Comparison of ENCODE assay signal across 8 mouse cellular contexts in genomic region chr2:84636231-84636741, GRCm38 (mm10). TPM values are rescaled to one million over a fixed set of nuclear protein-coding genes. Genes with fewer than 3 reads are reported as not detected.
DNase-seq lines count a peak whose midpoint lies in the region; ATAC-seq and TF ChIP-seq lines count a peak whose summit lies in the region.

No protein-coding gene starts in this region.

- H3K9me3 ChIP-seq in forebrain, embryonic 13.5 days (replicated peaks), result no peaks in the 10 kb centered on the region
- H3K9me3 ChIP-seq in intestine, embryonic 15.5 days, result no peaks in the 10 kb centered on the region
- H3K9me3 ChIP-seq in liver, embryonic 14.5 days (ENCODE audit: control insufficient read depth, low read length), result no peaks in the 10 kb centered on the region
- H3K9me3 ChIP-seq in neural tube, embryonic 14.5 days (ENCODE audit: control insufficient read depth, low read length), result no peaks in the 10 kb centered on the region

- peaks cover 58% of the 10 kb centered on the region for H3K4me1 ChIP-seq in forebrain, embryonic 13.5 days
- H3K4me1 ChIP-seq in intestine, embryonic 15.5 days (replicated peaks), result peaks cover 76% of the 10 kb centered on the region
- H3K4me1 ChIP-seq in liver, embryonic 14.5 days (replicated peaks; ENCODE audit: control insufficient read depth in 2 of 2, insufficient read depth in 2 of 2, low read length in 1 of 2), result peaks cover 20 to 43% of the 10 kb centered on the region in 2 experiments
- peaks cover 36% of the 10 kb centered on the region; the same call in 1 of the 2 replicates for H3K4me1 ChIP-seq in neural tube, embryonic 14.5 days (ENCODE audit: control insufficient read depth, insufficient read depth, low read length)

- peak overlapping the region; percentile 17 for H3K4me2 ChIP-seq in forebrain, embryonic 13.5 days
- H3K4me2 ChIP-seq in intestine, embryonic 15.5 days (replicated peaks), result peak overlapping the region; percentile 53
- H3K4me2 ChIP-seq in liver, embryonic 14.5 days (ENCODE audit: low read depth), result peak overlapping the region; percentile 47
- peak overlapping the region; percentile 8; the same call in 1 of the 2 replicates for H3K4me2 ChIP-seq in neural tube, embryonic 14.5 days (ENCODE audit: low read depth, low read length)

- H3K27me3 ChIP-seq in forebrain, embryonic 13.5 days, result no peaks in the 10 kb centered on the region
- no peaks in the 10 kb centered on the region for H3K27me3 ChIP-seq in intestine, embryonic 15.5 days (replicated peaks)
- no peaks in the 10 kb centered on the region for H3K27me3 ChIP-seq in liver, embryonic 14.5 days (ENCODE audit: control insufficient read depth, insufficient read depth, low read length)
- no peaks in the 10 kb centered on the region for H3K27me3 ChIP-seq in neural tube, embryonic 14.5 days (ENCODE audit: control insufficient read depth, insufficient read depth, low read length)

- TF ChIP-seq EP300 in liver, embryonic 14.5 days (IDR thresholded peaks at IDR 0.05; ENCODE audit: low read depth), result no peak

- no peak for TF ChIP-seq CTCF in liver, embryonic 14.5 days (IDR thresholded peaks at IDR 0.05; ENCODE audit: low read depth)

- no peak overlapping the region for H3K9ac ChIP-seq in forebrain, embryonic 13.5 days
- 0 out of 2 replicates have a peak overlapping the region, but pooled peaks have one; percentile 20 for H3K9ac ChIP-seq in intestine, embryonic 15.5 days
- no peak overlapping the region; the same call in 1 of the 2 replicates for H3K9ac ChIP-seq in liver, embryonic 14.5 days (replicated peaks)
- no peak overlapping the region for H3K9ac ChIP-seq in neural tube, embryonic 14.5 days (replicated peaks; ENCODE audit: low read depth, low read length)

- WGBS in forebrain, embryonic 13.5 days, result 39% methylated on average over 8 of the region's 8 CpGs
- 13% methylated on average over 8 of the region's 8 CpGs for WGBS in intestine, embryonic 15.5 days
- WGBS in liver, embryonic 14.5 days (ENCODE audit: insufficient replicate concordance), result 41% methylated on average over 8 of the region's 8 CpGs
- 23% methylated on average over 8 of the region's 8 CpGs for WGBS in neural tube, embryonic 14.5 days

- H3K27ac ChIP-seq in forebrain, embryonic 13.5 days, result peak overlapping the region; percentile 91
- peak overlapping the region; percentile 94 for H3K27ac ChIP-seq in intestine, embryonic 15.5 days
- H3K27ac ChIP-seq in liver, embryonic 14.5 days, result peak overlapping the region; percentile 29; the same call in 1 of the 2 replicates
- H3K27ac ChIP-seq in neural tube, embryonic 14.5 days (ENCODE audit: low read depth, low read length), result peak overlapping the region; percentile 88

- peak; percentile 77 for DNase-seq in embryo, embryonic 10 days (ENCODE audit: low spot score)
- no peak for DNase-seq in liver, embryonic 14.5 days (ENCODE audit: low read depth in 3 of 3, low spot score in 3 of 3)
- no peak for DNase-seq in left cerebral cortex, adult 8-10 months (ENCODE audit: low spot score in 2 of 2)
- DNase-seq in MN1 (ENCODE audit: low spot score), result no peak

- no peak for ATAC-seq in forebrain, embryonic 13.5 days
- ATAC-seq in intestine, embryonic 15.5 days, result peak; percentile 86
- ATAC-seq in liver, embryonic 14.5 days (ENCODE audit: insufficient read depth), result peak; percentile 44; the same call in 1 of the 2 replicates
- ATAC-seq in neural tube, embryonic 14.5 days (ENCODE audit: low read depth), result no peak
- no peak for ATAC-seq in activated CD4-positive, CD25-positive, alpha-beta regulatory T cell, adult 4 months

- H3K4me3 ChIP-seq in forebrain, embryonic 13.5 days, result no peak overlapping the region
- peak overlapping the region; percentile 20 for H3K4me3 ChIP-seq in intestine, embryonic 15.5 days (replicated peaks)
- H3K4me3 ChIP-seq in liver, embryonic 14.5 days (ENCODE audit: insufficient read depth in 1 of 2, low read depth in 2 of 2, low read length in 2 of 2), result no peak overlapping the region
- no peak overlapping the region for H3K4me3 ChIP-seq in neural tube, embryonic 14.5 days (ENCODE audit: low read depth, low read length)

- H3K36me3 ChIP-seq in forebrain, embryonic 13.5 days (ENCODE audit: poor library complexity, severe bottlenecking), result no peaks in the 10 kb centered on the region
- no peaks in the 10 kb centered on the region for H3K36me3 ChIP-seq in intestine, embryonic 15.5 days
- no peaks in the 10 kb centered on the region for H3K36me3 ChIP-seq in liver, embryonic 14.5 days (replicated peaks; ENCODE audit: control insufficient read depth, insufficient read depth, low read depth)
- H3K36me3 ChIP-seq in neural tube, embryonic 14.5 days (ENCODE audit: control insufficient read depth, insufficient read depth, low read length), result no peaks in the 10 kb centered on the region; the same call in 1 of the 2 replicates

RNA-seq across cellular contexts. Expression of gene Ctnnd1, which starts 14.3 kb away (rescaled TPM):
- 31.6 and 32.8 TPM in 2 replicates for polyA plus RNA-seq in forebrain, embryonic 13.5 days (2015; fragmentation: Nextera tagmentation; extraction: Ambion mirVana)
- polyA plus RNA-seq in intestine, embryonic 15.5 days (2015; fragmentation: Nextera tagmentation; extraction: Ambion mirVana), result 60.7 and 64.4 TPM in 2 replicates
- polyA plus RNA-seq in liver, embryonic 14.5 days (2012; rRNA removed), result 14.6 and 16.0 TPM in 2 replicates
- 8.5 and 9.8 TPM in 2 replicates for polyA plus RNA-seq in liver, embryonic 14.5 days (2014; fragmentation: Nextera tagmentation; extraction: Ambion mirVana)
- polyA plus RNA-seq in neural tube, embryonic 14.5 days (2014; fragmentation: Nextera tagmentation; extraction: Ambion mirVana), result 30.1 and 40.4 TPM in 2 replicates
- total RNA-seq in left cerebral cortex, adult 8-10 months (2022), result 10 to 100 TPM; 57.2 to 69.1 (median 60.0) TPM
- polyA plus RNA-seq in activated CD4-positive, CD25-positive, alpha-beta regulatory T cell, adult 4 months (2017; shearing (Covaris generic)), result under 1 TPM; 0.29 to 0.67 TPM

RNA-seq across cellular contexts. Expression of gene Btbd18, which starts 22.6 kb away (rescaled TPM):
- 0.25 and 0.31 TPM in 2 replicates for polyA plus RNA-seq in forebrain, embryonic 13.5 days (2015; fragmentation: Nextera tagmentation; extraction: Ambion mirVana)
- polyA plus RNA-seq in intestine, embryonic 15.5 days (2015; fragmentation: Nextera tagmentation; extraction: Ambion mirVana), result 0.05 and 0.06 TPM in 2 replicates
- not detected in 2 replicates for polyA plus RNA-seq in liver, embryonic 14.5 days (2012; rRNA removed)
- polyA plus RNA-seq in liver, embryonic 14.5 days (2014; fragmentation: Nextera tagmentation; extraction: Ambion mirVana), result 0.05 TPM in 1 of 2 replicates, not detected in the other
- polyA plus RNA-seq in neural tube, embryonic 14.5 days (2014; fragmentation: Nextera tagmentation; extraction: Ambion mirVana), result 0.24 and 0.44 TPM in 2 replicates
- not detected for total RNA-seq in left cerebral cortex, adult 8-10 months (2022)
- polyA plus RNA-seq in activated CD4-positive, CD25-positive, alpha-beta regulatory T cell, adult 4 months (2017; shearing (Covaris generic)), result under 1 TPM; 0.15 to 0.53 TPM

RNA-seq across cellular contexts. Expression of gene Selenoh, which starts 34.3 kb away (rescaled TPM):
- 418 and 438 TPM in 2 replicates for polyA plus RNA-seq in forebrain, embryonic 13.5 days (2015; fragmentation: Nextera tagmentation; extraction: Ambion mirVana)
- polyA plus RNA-seq in intestine, embryonic 15.5 days (2015; fragmentation: Nextera tagmentation; extraction: Ambion mirVana), result 225 and 234 TPM in 2 replicates
- polyA plus RNA-seq in liver, embryonic 14.5 days (2012; rRNA removed), result 97.8 and 135 TPM in 2 replicates
- polyA plus RNA-seq in liver, embryonic 14.5 days (2014; fragmentation: Nextera tagmentation; extraction: Ambion mirVana), result 115 TPM in 2 replicates
- polyA plus RNA-seq in neural tube, embryonic 14.5 days (2014; fragmentation: Nextera tagmentation; extraction: Ambion mirVana), result 163 and 181 TPM in 2 replicates
- total RNA-seq in left cerebral cortex, adult 8-10 months (2022), result 10 to 100 TPM; 31.1 to 43.1 (median 34.4) TPM
- 100 to 1,000 TPM; 152 to 184 TPM for polyA plus RNA-seq in activated CD4-positive, CD25-positive, alpha-beta regulatory T cell, adult 4 months (2017; shearing (Covaris generic))

RNA-seq across cellular contexts. Expression of gene Gm28635, which starts 41.6 kb away (rescaled TPM):
- polyA plus RNA-seq in forebrain, embryonic 13.5 days (2015; fragmentation: Nextera tagmentation; extraction: Ambion mirVana), result not detected in 2 replicates
- not detected in 2 replicates for polyA plus RNA-seq in intestine, embryonic 15.5 days (2015; fragmentation: Nextera tagmentation; extraction: Ambion mirVana)
- polyA plus RNA-seq in liver, embryonic 14.5 days (2012; rRNA removed), result 0.01 TPM in 1 of 2 replicates, not detected in the other
- not detected in 2 replicates for polyA plus RNA-seq in liver, embryonic 14.5 days (2014; fragmentation: Nextera tagmentation; extraction: Ambion mirVana)
- 0.13 TPM in 1 of 2 replicates, not detected in the other for polyA plus RNA-seq in neural tube, embryonic 14.5 days (2014; fragmentation: Nextera tagmentation; extraction: Ambion mirVana)
- total RNA-seq in left cerebral cortex, adult 8-10 months (2022), result 1 to 10 TPM in 1 of 4 experiments, not detected in 3; 3.6 TPM
- not detected for polyA plus RNA-seq in activated CD4-positive, CD25-positive, alpha-beta regulatory T cell, adult 4 months (2017; shearing (Covaris generic))

RNA-seq across cellular contexts. Expression of gene Med19, which starts 41.9 kb away (rescaled TPM):
- 54.6 and 56.2 TPM in 2 replicates for polyA plus RNA-seq in forebrain, embryonic 13.5 days (2015; fragmentation: Nextera tagmentation; extraction: Ambion mirVana)
- 32.5 and 34.7 TPM in 2 replicates for polyA plus RNA-seq in intestine, embryonic 15.5 days (2015; fragmentation: Nextera tagmentation; extraction: Ambion mirVana)
- 9.6 and 12.3 TPM in 2 replicates for polyA plus RNA-seq in liver, embryonic 14.5 days (2012; rRNA removed)
- polyA plus RNA-seq in liver, embryonic 14.5 days (2014; fragmentation: Nextera tagmentation; extraction: Ambion mirVana), result 22.4 and 23.4 TPM in 2 replicates
- 61.5 and 64.5 TPM in 2 replicates for polyA plus RNA-seq in neural tube, embryonic 14.5 days (2014; fragmentation: Nextera tagmentation; extraction: Ambion mirVana)
- total RNA-seq in left cerebral cortex, adult 8-10 months (2022), result 10 to 100 TPM; 31.6 to 37.0 (median 32.9) TPM
- polyA plus RNA-seq in activated CD4-positive, CD25-positive, alpha-beta regulatory T cell, adult 4 months (2017; shearing (Covaris generic)), result 10 to 100 TPM; 16.9 to 17.8 TPM

Comparison
In these comparisons a context has a peak if more than half of its experiments do, and no peak if none do; other contexts are left out.
1. ATAC-seq: peak in intestine, embryonic 15.5 days (single experiment) and liver, embryonic 14.5 days (single experiment); none in forebrain, embryonic 13.5 days (single experiment), neural tube, embryonic 14.5 days (single experiment) and activated CD4-positive, CD25-positive, alpha-beta regulatory T cell, adult 4 months (single experiment).
2. H3K27ac ChIP-seq: peak in every context shown above with its lines; median percentile 94 in intestine, embryonic 15.5 days; 91 in forebrain, embryonic 13.5 days; 88 in neural tube, embryonic 14.5 days; 29 in liver, embryonic 14.5 days.
3. RNA of gene Ctnnd1, which starts 14.3 kb away (polyA plus RNA-seq): 60.7 to 64.4 TPM in intestine, embryonic 15.5 days, 31.6 to 32.8 TPM in forebrain, embryonic 13.5 days, 30.1 to 40.4 TPM in neural tube, embryonic 14.5 days and 8.5 to 16.0 TPM in liver, embryonic 14.5 days; 0.29 to 0.67 TPM in activated CD4-positive, CD25-positive, alpha-beta regulatory T cell, adult 4 months; every median in the first group is over 4 times any median in the second.
4. Peak in every context shown above with its lines, with median percentiles within 50 percentile points of each other: H3K4me2 ChIP-seq.